Mouse (Mus musculus): ENCODE measurements around the gene Cog7.

- TF ChIP-seq CTCF (IDR thresholded peaks at IDR 0.05; ENCODE audit: control insufficient read depth, insufficient read depth, insufficient read length): no peak
- TF ChIP-seq USF1 (IDR thresholded peaks at IDR 0.05; ENCODE audit: low read depth): no peak
- no peak for TF ChIP-seq MYOG (IDR thresholded peaks at IDR 0.05; ENCODE audit: control insufficient read depth, extremely low read depth, insufficient read length)
- no peak for TF ChIP-seq MAX (IDR thresholded peaks at IDR 0.05)
- TF ChIP-seq MYOD1 (IDR thresholded peaks at IDR 0.05; ENCODE audit: control insufficient read depth, insufficient read length, low read depth): no peak
Observed at GRCm38 (mm10) chr7:121871631-121872030, 109.9 kb downstream of the Cog7 start.

Measured in C2C12 (cell line).